Mouse (Mus musculus) cerebellum, adult 18-20 months (tissue): ENCODE results near the gene Slc7a8.

ENCODE experiments used
- DNase-seq, 2 experiments: peaks; one replicate each; pipeline ENCODE4 v3.0.0; 2021

The Slc7a8 gene

DNA sequence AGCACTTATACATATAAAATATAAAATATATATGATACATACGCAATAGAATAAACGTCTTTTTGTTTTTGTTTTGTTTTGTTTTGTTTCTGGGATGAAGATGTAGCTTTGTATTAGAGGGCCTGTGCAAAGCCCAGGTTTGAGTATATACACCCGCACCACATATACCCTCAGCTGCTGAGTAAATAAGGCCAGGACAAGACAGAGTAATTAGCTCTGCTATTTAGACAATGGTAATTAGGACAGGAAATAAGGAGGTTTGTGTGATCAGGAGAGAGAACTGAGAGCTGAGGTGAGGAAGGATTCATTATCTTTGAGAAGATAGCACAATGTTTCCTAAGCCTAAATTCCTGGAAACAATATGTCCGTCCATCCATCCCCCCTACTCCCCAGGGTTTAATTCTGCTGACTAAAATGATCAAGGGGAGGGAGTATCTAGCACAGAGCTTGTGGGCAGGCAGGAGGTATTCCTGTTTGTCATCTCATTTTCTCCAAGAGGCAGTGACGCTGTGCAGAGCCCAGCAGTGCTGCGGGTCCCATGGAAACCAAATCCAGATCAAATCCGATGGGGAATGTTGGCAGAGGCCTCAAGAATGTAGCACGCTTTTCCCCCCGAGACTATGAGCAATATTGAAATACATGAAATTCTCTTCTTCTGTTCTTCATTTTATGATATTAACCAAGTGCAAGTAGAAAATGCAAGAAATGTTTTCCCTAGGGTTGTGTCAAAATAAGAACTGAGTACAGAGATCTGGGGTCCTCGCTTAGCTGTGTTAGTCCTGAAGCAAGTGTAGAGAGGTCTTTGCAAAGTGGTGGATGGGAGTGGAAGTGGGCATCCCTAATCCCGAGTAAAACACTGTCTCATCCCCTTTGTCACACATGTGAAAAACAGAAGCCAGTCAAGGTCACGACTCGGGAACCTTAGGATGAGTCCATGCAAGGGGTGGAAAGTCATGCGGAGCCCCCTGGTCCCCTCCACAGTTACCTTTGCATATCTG, 44.9 kb downstream of the Slc7a8 start:
- no peak for DNase-seq

- DNase-seq: no peak
Observed at GRCm38 (mm10) chr14:54735221-54735620, 46.5 kb downstream of the Slc7a8 start.

- DNase-seq: no peak
Observed at GRCm38 (mm10) chr14:54734004-54734403, 47.7 kb downstream of the Slc7a8 start.

DNA sequence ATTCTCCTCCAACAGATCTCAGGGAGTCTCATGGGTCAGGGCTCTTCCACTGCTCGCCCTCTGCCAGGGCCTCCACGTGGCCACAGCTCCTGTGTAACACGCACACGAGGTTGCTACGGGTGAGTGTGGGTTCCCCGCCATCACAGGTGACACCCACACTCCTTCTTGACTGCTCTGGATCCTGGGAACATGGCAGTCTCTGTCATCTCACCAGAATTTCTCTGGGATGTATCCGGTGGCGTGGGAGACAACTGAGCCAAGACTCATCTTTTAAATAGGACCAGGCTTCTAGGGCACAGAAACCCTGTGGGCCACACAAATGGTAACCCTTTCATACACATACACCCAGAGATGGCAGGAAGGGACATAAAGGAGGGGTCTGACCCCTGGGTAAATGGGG, 49.5 kb downstream of the Slc7a8 start:
- DNase-seq: no peak

- peak; percentile 61 to 67 for DNase-seq
Observed at GRCm38 (mm10) chr14:54730305-54730704, 51.4 kb downstream of the Slc7a8 start.

- DNase-seq: peak; percentile 45 to 53
Observed at GRCm38 (mm10) chr14:54728823-54729653, 52.7 kb downstream of the Slc7a8 start.

GRCm38 (mm10) chr14:54727565-54727964, 54.2 kb downstream of the Slc7a8 start:
- no peak for DNase-seq

GRCm38 (mm10) chr14:54724049-54724448, 57.7 kb downstream of the Slc7a8 start:
- no peak for DNase-seq

- DNase-seq: peak; percentile 52 to 64
Observed at GRCm38 (mm10) chr14:54721711-54722110, 60.0 kb downstream of the Slc7a8 start.

DNA sequence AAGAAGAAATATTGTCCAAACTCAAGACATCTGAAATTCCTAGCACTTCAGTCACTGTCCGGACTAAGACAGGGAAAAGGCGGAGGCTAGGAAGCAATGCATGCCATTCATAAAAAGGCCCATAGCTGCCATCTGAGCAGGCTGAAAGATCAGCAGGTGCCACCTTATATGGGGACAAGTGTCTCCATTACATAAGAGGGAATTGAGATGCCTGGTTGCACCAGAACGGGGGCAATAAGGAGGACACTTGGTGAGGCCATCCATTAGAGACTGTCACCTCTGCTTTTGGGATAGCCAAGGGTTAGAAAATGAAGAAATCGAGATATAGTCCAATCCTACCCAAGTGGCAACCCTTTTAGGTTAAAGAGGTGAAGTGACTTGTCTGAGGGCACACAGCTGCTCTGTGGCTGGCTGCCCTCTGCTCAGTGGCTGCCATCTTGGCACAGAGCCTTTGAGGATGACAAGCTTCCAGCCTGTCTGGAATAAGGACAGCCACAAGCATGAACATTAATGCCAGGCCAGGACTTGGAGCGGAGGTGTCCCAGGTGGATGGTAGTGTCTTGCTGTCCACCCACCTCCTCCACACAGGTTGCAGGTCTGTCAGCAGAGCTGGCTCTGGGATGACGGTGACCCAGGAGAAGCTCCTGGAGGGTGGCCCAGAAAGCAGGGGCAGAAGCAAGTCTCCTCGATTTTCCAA, 60.9 kb downstream of the Slc7a8 start:
- peak; percentile 59 to 64 for DNase-seq

DNA sequence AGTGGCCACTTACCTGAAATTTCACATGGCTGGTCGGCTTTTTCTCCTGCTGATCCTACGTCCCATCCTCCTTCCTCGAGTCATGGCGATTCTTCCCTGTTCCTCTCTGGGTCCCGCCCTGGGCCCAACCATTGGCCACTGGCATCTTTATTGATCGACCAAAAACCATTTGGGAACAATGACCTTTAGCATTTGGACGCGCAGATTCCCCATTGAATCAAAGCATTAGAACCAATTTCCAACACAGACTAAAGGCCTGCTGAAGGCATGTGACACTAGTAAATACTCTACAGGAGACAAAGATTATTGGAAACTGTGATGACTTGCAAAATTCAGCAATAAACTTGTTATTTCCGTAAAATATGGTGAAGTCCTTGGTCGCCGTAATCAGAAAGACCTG, 61.7 kb downstream of the Slc7a8 start:
- DNase-seq: no peak

- DNase-seq: no peak
Observed at GRCm38 (mm10) chr14:54715402-54715801, 66.3 kb downstream of the Slc7a8 start.

DNA sequence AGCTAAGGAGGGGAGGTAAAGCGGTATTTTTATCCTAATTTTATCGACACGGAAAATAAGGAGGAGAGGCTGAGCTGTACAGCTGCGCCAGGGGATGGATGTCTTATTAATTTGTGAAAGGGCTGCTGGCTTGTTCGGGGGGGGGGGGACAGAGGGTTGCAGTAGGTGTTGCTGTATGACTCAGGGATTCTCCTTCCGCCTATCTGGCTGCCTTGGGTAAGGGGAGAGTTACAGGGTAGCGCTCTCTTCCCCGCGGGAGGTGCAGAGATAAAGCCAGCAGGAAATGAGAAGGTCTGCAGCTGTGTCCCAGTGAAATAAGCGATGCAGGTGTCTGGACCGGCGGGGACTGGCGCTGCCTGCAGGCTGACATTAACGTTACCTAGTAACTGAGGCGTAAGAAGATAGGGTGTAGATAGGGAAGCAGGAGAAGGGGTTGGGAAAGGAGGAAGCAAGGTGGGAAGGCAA, 67.1 kb downstream of the Slc7a8 start:
- DNase-seq: peak; percentile 36 to 51

- DNase-seq: peak; percentile 79 to 85
Observed at GRCm38 (mm10) chr14:54714121-54714520, 67.6 kb downstream of the Slc7a8 start.

GRCm38 (mm10) chr14:54712861-54713260, 68.9 kb downstream of the Slc7a8 start:
- DNase-seq: no peak

GRCm38 (mm10) chr14:54712074-54712473, 69.7 kb downstream of the Slc7a8 start, which contains the start of gene Cebpe:
TSS of gene Cebpe (minus strand) at chr14:54712174.
- no peak for DNase-seq

GRCm38 (mm10) chr14:54709054-54709453, 72.7 kb downstream of the Slc7a8 start:
- DNase-seq: no peak

- no peak for DNase-seq
Observed at GRCm38 (mm10) chr14:54706589-54707320, 75.0 kb downstream of the Slc7a8 start.

DNA sequence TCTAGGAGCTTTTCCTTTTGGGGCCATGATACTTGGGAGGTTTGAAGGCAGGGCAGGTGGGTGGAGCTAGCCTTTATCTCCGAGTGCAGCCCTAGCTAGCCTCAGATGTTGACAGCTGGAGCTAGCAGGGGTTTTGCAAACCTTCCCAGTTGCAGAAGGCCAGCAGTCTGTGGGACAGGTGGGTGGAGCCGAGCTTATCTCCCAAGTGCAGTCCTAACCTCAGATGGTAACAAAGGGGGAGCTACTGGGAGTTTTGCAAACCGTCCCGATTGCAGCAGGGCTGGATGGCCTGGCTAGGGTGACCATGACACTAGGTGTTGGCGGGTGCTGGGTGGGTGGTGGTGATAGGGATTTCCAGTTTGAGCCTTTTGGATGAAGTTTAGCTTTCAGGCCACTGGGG, 75.9 kb downstream of the Slc7a8 start:
- DNase-seq: no peak

DNA sequence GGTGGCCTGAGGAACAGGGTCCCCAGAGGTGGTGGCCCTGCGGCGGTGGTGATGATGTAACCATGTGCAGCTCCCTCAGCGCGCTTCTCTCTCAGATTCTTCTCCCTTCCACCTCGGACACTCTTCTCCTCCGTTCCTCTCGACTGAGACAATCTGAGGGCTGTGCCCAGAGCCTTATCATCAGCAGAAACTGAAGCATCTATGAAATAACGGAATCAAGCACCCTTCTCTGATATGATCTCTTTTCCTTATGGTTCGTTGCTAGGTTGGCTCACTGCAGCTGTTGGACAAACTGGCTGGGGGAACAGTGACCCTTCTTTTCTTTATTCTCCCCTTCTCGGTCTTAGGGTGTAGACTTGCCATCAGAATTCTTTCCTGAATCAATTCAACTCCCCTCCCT, 78.5 kb downstream of the Slc7a8 start:
- no peak for DNase-seq

GRCm38 (mm10) chr14:54701298-54701697, 80.4 kb downstream of the Slc7a8 start:
- DNase-seq: peak; percentile 79 to 82

DNA sequence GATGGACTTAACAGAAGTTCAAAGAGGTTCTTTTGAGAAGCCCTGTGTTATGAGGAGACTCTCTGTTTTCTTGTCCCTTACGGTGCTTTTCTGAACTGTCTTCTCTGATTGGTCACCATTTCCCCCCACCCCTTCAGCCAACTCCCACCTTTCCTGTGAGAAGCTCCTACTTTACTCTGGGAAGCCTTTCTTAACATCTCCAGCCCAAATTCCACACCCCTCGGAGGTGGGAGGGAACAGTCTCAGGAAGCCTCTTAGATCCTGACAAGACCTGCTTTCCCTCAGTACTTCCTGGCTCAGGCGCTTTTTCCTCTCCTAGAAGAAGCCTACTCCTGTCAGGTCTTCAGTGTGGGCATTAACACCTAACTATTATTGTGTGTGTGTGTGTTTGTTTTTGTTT, 82.2 kb downstream of the Slc7a8 start:
- DNase-seq: no peak
